Mouse (Mus musculus): ENCODE measurements around the gene Olfr572.

Gene Olfr572

GRCm38 (mm10) chr7:102924109-102924508 is at the start of gene Olfr572:
Gene Olfr572, plus strand, starts transcription at chr7:102924409.
- DNase-seq (ENCODE audit: extremely low spot score, low spot score) = no peak

GRCm38 (mm10) chr7:102876822-102877221 is 47.4 kb upstream of the Olfr572 start, which contains the start of gene Olfr568:
Gene Olfr568, plus strand, starts transcription at chr7:102877122.
- no peak for DNase-seq (ENCODE audit: extremely low spot score, low spot score)

GRCm38 (mm10) chr7:102890782-102891181 is 33.4 kb upstream of the Olfr572 start, which contains the start of gene Olfr569:
Gene Olfr569, minus strand, starts transcription at chr7:102890882.
- DNase-seq (ENCODE audit: extremely low spot score, low spot score) = no peak

- no peak for DNase-seq (ENCODE audit: extremely low spot score, low spot score)
These were observed 8.9 kb upstream of the Olfr572 start for GRCm38 (mm10) chr7:102915261-102915660.

GRCm38 (mm10) chr7:102916405-102916804 is 7.8 kb upstream of the Olfr572 start:
- DNase-seq (ENCODE audit: extremely low spot score, low spot score) = no peak

- no peak for DNase-seq (ENCODE audit: extremely low spot score, low spot score)
These were observed 7.0 kb upstream of the Olfr572 start, which contains the start of gene Olfr571 for GRCm38 (mm10) chr7:102917032-102917875. Gene Olfr571, minus strand, starts transcription at chr7:102917536.

GRCm38 (mm10) chr7:102919632-102920031 is 4.6 kb upstream of the Olfr572 start:
- DNase-seq (ENCODE audit: extremely low spot score, low spot score) = no peak

- no peak for DNase-seq (ENCODE audit: extremely low spot score, low spot score)
These were observed 2.9 kb downstream of the Olfr572 start for GRCm38 (mm10) chr7:102927105-102927504.

- DNase-seq (ENCODE audit: extremely low spot score, low spot score) = no peak
These were observed 18.3 kb downstream of the Olfr572 start, which contains the start of gene Olfr573-ps1 for GRCm38 (mm10) chr7:102942475-102942874. Gene Olfr573-ps1, minus strand, starts transcription at chr7:102942575.

GRCm38 (mm10) chr7:102943417-102943816 is 19.2 kb downstream of the Olfr572 start:
- DNase-seq (ENCODE audit: extremely low spot score, low spot score) = no peak

- DNase-seq (ENCODE audit: extremely low spot score, low spot score) = no peak
These were observed 24.0 kb downstream of the Olfr572 start, which contains the start of gene Olfr574 for GRCm38 (mm10) chr7:102948167-102948566. Gene Olfr574, plus strand, starts transcription at chr7:102948467.

GRCm38 (mm10) chr7:102950732-102951131 is 26.5 kb downstream of the Olfr572 start:
- no peak for DNase-seq (ENCODE audit: extremely low spot score, low spot score)

GRCm38 (mm10) chr7:102958137-102958536 is 33.9 kb downstream of the Olfr572 start:
- no peak for DNase-seq (ENCODE audit: extremely low spot score, low spot score)

GRCm38 (mm10) chr7:102958593-102958992 is 34.4 kb downstream of the Olfr572 start, which contains the start of gene Olfr575:
Gene Olfr575, minus strand, starts transcription at chr7:102958775.
- no peak for DNase-seq (ENCODE audit: extremely low spot score, low spot score)

GRCm38 (mm10) chr7:102962360-102962759 is 38.2 kb downstream of the Olfr572 start, which contains the start of gene Olfr576:
Gene Olfr576, plus strand, starts transcription at chr7:102962660.
- DNase-seq (ENCODE audit: extremely low spot score, low spot score) = no peak

GRCm38 (mm10) chr7:102974399-102974798 is 50.2 kb downstream of the Olfr572 start:
- no peak for DNase-seq (ENCODE audit: extremely low spot score, low spot score)

- no peak for DNase-seq (ENCODE audit: extremely low spot score, low spot score)
These were observed 51.6 kb downstream of the Olfr572 start, which contains the start of gene Olfr577 for GRCm38 (mm10) chr7:102975843-102976242. Gene Olfr577, minus strand, starts transcription at chr7:102975943.

All from neural tube, embryonic 10.5 days (tissue).